Mouse (Mus musculus) right cerebral cortex, postnatal 10 days (tissue): ENCODE measurements around the gene Tssc4.
A peak's percentile ranks its signal among the peaks of the same experiment; 100 is the strongest.

Experiments used
- DNase-seq, 2 experiments: peaks; one replicate each; pipeline ENCODE4 v3.0.0; 2021; ENCODE audit warnings: low spot score in 2 of 2

The Tssc4 gene

DNA sequence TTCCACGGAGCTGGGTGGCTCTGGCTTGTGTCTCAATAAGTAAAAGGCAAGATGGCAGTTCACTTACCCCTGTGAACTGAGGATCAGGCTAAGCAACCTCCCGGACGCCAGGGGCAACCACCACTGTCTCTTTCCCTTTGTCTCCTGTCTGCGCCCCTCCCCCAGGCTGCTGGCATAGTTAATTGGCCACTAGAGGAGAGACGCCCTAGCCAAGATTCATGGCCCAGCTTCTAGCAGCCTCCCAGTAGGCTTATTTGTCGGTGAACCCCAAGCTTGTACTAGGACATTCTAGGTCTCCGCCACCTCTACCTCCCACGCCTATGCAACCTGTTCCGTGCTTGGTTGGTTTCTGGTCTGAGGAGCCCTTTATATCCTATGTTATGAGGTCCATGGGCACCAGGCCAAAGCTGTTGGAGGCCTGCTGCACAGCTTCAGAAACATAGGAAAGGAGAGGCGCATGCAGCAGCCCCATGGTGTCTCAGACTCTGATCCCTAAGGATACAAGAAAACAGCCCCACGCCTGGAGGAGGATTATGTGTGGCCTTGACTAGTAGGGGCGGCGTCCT, 650 bp upstream of the Tssc4 start:
- peak; percentile 73 to 80 for DNase-seq

DNA sequence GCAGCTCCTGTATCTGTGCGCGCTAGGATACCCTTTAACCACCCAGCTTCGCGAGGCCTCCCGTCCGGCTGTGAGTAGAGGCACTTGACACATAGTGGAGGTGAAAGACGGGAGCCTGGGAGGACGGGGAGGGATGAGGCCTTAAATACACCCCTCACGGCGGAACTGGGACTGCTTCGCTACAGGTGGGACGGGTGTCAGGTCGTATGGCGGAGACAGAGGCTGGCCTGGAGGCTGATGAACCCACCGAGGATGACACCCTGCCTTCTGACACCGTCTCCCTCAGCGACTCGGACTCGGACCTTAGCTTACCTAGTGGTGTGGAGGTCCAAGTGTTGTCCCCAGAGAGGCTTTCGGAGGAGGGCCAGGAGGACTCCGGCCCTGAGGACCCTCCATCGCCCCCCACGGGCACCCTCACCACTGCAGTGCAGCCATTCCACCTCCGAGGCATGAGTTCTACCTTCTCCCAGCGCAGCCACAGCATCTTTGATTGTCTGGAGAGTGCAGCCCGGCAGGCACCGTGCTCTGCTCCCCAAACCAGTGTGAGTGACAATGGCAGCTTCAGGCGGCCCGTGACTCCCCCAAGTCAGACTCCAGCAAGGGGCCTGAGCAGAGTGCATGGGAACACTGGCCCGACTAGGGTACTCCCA, 827 bp downstream of the Tssc4 start:
- DNase-seq = peak in 1 of 2 experiments; percentile 44

DNA sequence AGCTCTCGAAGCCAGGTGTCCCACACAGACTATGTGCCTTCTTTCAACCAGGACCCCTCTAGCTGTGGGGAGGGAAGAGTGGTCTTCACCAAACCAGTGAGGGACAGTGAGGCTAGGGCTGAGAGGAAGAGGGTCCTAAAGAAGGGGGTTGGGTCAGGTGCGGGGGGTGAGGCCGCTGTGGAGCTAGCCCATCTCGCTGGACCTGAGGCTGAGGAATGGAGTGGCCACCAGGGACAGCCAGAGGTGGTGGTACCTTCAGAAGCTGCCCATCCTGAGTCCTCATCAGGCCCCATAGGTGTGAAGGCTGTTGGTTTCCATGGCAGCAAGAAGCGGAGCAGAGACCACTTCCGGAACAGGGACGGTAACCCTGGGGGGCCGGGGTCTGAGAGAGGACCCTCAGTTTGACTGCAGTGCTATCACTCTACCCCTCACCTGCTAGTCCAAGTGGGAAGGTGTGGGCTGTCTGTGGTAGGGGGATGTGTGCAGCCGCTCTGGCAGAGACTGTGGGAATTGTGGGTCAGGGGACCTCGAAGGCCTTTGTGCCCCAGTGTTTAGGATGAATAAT, 1.5 kb downstream of the Tssc4 start:
- DNase-seq = no peak

DNA sequence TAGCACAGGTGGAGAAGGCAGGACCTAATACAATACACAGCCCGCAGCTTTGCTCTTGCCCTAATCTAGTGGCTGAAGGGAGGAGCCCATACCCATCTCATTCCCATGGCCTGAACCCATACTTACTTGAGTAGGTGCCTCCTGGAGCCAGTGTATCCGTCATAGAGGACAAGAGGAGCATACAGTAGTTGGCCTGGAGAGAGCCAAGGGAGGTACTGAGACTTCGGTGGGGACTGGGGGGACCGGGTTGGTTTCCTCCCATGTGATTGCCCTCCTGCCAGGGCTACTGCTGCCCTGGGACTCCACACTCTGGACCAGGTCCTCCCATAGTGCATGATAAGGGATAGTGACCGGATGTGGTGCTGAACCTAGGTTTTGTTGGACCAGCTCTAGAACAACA, 3.6 kb downstream of the Tssc4 start:
- no peak for DNase-seq

DNA sequence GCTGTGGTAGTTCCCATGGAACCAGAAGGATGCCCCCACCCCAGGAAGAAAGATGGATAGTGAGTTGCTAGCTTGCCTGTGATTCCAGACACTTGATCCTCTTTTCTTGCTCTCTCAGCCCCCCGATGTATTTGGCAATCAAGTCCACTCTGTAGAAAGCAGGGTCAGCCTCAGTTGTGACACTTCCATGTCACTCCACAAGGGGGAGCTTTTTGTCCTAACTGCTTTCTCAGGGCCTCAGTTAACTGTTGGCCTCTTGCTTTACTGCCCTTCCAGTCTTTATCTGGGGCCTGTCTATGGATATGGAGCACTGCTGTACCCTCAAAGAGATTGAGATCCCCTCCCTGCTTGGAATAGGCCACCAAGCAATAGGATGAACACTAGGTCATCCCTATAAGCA, 4.0 kb downstream of the Tssc4 start:
- DNase-seq = peak in 1 of 2 experiments; percentile 55

DNA sequence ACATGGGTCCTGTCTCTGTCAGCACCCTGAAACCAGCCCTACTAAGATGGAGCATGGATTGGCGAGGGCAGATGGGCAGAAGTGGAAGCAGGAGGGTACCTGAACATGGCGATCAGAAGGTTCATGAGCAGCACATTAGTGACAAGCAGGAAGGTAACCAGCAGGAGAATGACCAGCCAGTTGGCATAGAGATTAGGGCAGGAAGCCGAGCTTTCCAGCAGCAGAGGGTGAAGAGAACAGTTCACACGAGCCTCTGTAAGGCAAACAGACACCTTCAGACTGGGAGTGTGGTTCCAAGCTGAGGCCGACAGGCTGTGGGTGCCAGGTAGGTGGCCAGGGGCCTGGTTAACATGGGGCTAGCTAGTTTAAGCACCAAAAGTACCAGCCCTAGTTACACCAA, 6.3 kb downstream of the Tssc4 start:
- DNase-seq = no peak

DNA sequence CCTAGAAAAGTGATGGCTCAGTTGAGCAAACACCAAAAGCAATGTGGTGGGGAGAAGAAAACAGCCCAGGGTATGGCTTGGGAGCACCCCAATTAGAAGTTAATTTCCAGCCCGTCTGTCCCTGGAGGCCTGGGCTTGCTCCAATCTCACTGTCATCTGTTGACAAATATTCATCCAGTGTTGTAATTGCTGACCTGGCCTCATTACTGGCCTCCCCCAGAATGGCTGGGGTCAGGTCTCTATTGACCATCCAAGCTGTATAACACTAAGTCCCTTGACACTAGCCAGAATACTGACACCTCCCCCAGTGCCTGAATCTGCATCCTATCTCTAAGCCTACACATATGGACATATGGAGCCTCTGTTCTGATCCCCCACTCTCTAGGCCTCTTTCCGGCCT, 8.3 kb downstream of the Tssc4 start:
- no peak for DNase-seq

DNA sequence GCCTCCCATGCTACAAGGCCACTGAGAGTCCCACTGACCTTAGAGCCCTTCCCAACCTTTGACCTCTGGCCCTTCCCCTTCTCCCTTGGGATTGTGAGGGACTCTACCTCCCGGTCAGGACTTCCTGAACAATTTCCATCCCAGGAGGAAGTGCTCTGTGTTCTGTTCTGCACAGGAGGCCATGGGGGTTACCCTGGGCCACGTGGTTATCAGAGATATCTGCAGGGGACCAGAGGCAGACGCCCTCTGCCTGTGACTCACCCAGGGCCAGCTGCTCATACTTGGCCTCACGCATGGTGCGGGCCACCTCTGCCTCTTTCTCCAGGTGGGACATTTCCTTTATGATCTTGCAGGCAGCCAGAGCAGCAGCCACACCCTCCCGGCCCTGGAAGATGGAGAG, 13.0 kb downstream of the Tssc4 start:
- no peak for DNase-seq

DNA sequence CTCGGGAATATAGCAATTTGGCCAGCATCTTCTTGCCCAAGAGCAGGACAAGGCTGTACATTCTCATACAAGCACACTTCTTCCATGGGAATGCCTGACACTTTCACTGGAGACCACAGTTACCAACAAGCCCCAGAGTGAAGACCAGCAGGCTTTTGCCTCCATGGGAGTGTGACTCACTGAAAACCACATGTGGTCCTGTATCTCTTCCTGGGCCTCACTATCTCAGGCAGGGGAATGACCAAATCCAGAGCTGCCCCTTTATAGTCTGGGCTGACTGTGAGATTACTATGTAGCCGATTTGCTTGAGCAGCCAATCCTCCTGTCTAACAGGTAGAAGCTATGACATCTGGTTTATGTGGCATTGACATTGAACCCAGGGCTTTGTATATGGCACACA, 14.7 kb downstream of the Tssc4 start:
- DNase-seq = no peak

DNA sequence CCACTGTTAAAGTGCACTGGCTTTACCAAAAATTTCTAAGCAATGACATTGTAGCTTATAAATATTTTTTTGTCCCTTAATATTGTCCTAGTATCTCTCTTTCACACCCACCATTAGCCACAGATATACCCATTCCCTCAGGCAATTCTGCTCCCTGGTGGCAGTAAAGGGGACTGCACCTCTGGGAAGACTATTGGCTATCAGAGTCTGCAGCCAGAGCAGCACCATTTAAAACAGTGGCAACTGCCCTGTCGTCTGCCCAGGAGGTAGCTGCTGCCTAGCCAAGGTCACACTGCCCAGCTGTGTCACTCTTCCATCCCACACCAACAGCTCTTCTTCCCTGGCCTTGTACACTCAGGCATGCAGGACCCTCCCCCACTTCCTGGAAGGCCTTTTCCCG, 17.3 kb downstream of the Tssc4 start:
- DNase-seq = peak in 1 of 2 experiments; percentile 62

DNA sequence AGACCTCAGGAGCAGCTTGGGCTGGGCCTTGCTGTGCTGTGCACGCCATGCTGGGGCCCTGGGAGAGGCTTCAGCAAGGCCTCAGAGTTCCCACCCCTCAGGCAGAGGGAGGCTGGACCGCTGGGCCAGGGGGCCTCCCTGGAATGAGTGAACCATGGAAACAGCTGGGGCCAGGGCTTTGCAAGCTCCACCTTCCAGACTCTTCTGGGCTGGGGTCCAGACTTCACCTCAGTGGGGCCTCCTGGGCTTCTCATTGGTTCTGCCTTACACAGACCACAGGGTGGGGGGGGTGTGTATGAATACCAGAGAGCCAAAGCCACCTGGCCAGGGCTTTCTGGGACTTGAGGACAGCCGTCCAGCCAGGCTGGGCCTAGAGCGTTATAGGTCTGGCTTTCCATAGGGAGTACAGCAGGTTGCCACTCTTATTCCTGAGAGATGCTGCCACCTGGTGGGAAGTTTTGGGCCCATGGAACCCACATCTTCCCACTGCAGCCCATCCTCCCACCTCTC, 18.1 kb downstream of the Tssc4 start:
- peak in 1 of 2 experiments; percentile 46 for DNase-seq

DNA sequence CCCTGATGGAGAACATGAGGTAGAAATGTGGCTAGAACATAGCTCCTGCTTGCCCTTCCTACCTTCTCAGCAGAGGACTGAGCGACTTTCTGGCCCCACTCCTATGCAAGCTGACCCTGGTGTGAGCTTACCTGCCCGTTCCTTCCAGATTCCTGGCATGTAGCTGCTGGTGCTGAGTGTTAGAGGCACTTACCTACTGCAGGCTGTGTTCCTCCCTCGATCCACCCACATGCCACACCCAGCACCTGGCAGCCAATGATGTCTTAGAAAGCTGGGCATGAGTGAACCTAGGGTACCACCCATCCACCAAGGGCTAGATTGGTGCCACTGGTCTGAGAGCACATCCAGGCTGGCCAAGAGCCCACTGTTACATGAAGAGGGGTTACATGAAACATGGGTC, 24.8 kb downstream of the Tssc4 start:
- no peak for DNase-seq

DNA sequence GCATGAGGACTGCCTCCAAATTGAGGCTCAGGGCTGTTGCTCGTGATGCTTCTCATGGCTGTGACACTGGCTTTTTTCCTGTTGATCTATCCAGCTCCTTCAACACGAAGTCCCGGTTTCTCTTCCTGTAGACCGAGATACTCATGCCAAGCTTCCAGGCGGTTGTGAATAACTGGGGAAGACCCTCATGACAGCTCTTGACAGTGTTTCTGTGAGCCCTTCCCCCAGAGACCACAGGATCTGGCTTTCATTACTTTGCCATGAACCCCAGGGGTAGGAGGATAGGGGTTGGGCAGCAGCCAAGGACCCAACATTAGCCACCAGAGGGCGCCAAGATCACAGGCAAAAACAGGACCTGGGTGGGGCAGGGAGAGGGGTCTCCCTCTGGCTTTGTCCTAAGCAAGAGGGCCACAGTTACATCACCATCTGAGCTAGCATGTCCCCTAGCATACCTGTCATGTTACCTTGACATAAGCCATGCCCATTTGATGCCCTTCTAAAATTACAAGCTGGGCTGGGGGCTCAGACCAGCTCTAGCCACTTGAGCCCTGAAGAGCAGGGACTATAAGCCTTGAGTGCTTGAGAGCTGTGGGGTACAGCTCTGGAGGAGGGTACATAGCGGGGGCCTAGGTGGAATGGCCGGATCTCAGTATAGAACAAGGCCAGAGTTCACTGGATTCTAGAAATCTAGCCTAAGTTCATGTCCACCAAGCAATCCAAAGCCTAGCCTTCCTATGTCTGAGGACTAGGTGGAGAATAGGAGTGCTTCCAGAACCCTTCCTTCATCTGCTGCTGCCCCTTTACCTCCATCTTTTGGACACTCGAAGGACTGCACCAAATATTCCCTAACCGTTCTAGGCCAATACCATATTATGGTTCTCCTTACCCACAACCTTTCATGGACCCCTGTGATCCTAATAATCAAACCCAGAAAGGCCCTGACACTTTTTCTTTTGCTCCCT, 25.8 kb downstream of the Tssc4 start, which contains the start of gene Trpm5:
Gene Trpm5, minus strand, starts transcription at position 51 of the 962 bp plus-strand sequence.
- DNase-seq = peak in 1 of 2 experiments; percentile 61

DNA sequence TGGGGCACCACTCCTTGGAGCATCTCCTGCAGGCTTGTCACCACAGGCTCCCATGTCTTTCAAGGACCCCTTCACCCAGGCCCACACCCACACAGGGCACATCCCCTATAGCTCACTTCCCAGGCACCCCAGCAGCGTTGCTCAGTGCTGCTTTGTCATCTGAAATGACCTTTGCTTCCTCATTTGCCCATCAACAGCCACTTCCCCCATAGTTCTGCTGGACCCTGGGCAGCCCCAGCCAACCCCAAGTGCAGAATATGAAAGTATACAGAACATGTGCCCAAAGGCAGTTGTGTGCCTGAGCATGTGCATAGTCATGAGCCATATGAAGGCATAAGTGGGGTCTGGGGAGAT, 26.5 kb downstream of the Tssc4 start:
- DNase-seq = no peak

DNA sequence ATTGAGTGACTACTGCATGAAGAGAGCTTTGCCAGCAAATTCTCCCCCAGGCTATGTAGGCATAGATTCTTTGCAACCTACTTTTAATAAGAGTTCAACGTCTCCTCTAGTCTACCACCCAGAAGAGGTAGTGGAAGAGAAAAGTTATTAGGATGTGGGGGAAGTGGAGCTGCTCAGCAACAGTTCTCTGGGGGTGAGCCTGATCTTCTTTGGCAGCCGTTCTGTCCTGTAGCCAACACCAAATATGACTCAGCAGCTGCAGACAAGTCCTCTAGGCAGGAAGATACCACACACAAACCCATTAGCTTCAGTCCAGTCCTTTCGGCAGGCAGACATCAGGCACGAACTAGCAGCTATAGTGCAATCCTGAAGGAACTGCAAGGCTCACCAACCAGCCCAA, 31.7 kb downstream of the Tssc4 start:
- no peak for DNase-seq

DNA sequence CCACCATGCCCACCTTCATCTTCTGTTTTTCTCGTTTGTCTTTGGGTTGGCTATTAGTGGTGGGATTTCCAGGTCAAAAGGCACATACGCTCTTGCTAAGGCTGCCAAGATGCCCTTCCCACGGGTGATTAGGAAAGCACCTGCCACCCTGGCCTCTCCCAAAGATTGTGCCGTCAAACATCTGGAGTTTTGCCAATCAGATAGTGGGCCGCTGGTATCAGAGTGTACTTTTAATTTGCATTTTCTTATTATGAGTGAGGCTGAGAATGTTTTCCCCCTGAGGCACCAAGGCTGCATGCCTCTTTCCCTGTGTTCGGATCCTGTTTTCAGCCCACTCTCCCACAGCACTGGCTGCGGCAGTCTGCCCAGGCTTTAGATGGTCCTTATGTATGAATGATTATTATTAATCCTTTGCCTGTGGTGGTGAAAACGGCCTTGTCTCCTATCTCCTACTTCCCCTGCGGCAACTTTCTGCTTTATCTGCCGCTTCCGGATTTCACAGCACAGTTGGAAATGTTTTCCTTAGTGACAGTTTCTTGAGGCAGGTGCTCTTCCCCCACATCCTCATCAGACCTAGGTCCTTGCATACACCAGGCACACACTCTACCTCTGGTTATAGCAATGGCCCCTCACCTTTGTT, 36.3 kb downstream of the Tssc4 start:
- DNase-seq = no peak

DNA sequence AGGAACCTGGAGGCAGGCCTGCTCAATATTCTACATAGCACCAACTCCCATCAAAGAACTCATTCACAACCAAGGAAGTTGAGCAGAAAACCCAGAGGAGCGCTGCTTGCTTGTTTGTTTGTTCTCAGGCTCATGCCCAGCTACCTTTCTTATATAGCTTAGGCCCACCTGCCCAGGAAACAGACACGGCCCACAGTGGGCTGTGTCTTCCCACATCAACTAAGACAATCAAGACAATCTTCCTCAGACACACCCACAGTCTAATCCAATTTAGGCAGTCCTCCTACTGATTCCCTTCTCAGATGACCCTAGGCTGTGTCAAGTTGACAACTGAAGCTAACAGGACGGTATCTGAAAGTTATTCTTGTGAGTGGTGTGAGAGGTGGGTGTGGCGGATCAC, 37.0 kb downstream of the Tssc4 start, which contains the start of gene Kcnq1:
Gene Kcnq1, plus strand, starts transcription at position 301 of the 400 bp plus-strand sequence.
- DNase-seq = no peak

DNA sequence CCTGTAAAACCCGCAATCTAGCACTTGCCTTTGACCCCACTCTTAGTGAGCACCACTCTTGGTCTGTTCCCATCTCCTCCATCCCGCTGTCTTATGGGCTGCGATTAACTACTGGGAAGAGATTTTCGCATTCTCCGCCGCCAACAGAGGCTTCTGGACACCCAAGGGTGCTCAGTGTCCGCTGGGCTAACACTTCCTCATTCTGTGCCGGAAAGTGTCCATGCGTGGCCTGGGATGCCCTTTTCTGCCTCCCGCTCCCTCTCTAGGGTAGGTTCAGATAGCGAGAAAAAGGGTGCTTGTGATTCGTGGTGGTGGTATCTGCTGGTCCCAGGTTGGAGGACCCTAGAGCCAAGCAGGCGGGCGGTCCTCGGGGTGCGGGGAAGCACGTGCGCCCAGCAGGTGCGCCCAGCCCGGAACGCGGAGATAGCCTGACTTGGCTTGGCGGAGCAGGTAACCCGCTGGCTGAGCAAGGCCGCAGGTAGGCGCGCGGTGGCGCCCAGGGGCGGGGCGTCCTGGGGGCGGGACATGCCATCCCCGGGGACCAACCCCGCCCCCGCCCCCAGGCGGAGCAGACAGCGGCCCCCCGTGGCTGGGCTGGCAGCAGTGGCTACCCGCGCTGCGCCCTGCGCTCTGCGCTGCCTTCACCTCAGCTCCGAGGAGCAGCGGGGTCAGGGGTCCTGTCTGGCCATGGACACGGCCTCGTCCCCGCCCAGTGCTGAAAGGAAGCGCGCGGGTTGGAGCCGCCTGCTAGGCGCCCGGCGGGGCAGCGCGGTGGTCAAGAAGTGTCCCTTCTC, 37.8 kb downstream of the Tssc4 start:
- DNase-seq = peak in 1 of 2 experiments; percentile 26

DNA sequence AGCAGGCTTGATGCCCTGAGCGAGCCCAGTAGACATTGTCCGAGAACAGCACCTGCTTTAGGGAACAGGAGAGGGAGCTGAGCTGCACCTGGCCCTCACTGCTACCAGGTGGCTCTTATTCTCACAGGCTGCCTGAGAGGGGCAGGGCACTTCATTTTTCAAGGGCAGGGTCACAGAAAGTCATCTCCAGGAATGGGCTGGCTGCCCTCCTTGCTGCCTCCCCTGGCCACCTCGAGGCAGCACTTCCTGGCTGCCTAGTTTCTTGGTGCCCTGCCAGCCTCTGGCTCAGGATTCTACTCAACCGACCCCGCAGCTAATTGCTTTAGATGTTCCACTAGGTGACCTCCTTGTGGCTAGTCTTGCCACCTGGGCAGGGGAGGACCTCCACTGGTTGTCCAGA, 39.2 kb downstream of the Tssc4 start:
- DNase-seq = no peak

DNA sequence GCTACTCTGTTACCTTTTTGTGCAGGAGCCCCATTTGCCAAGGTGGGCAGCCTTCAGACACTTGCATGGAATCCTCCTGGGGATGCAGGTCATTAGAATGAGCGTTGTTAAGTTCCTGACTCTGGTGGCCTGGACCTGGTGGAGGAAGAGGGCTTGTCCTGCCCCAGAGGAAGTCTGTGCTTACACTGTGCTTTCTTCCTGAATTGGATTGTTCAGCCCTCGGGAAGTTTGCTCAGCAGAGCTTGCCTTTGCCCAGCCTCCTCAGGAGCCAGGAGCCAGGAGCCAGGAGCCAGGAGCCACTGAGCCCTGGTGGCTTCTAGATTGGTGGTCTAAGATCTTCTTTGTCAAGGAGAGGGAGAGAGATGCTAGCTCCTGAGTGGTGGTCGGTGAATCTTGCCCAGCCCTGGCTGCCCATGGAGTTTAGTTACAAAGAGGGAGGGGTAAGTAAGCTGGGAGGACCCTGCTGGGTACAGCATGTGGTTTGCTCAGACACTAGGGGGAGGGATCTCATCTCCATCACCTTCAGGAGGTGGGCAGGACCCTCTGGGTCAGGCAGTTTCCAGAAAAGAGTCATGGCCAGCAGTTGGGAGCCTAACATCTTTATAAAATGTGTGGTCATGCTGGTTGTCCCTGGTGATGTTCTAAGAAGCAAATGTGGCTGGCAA, 40.1 kb downstream of the Tssc4 start:
- no peak for DNase-seq
